Mouse (Mus musculus): ENCODE data around the gene Hoxc9. TPM values are rescaled to one million over a fixed set of nuclear protein-coding genes. Genes with fewer than 3 reads are reported as not detected.

Gene Hoxc9
- polyA plus RNA-seq, 1 experiment from 2014 or later, result 7.4 TPM

DNA sequence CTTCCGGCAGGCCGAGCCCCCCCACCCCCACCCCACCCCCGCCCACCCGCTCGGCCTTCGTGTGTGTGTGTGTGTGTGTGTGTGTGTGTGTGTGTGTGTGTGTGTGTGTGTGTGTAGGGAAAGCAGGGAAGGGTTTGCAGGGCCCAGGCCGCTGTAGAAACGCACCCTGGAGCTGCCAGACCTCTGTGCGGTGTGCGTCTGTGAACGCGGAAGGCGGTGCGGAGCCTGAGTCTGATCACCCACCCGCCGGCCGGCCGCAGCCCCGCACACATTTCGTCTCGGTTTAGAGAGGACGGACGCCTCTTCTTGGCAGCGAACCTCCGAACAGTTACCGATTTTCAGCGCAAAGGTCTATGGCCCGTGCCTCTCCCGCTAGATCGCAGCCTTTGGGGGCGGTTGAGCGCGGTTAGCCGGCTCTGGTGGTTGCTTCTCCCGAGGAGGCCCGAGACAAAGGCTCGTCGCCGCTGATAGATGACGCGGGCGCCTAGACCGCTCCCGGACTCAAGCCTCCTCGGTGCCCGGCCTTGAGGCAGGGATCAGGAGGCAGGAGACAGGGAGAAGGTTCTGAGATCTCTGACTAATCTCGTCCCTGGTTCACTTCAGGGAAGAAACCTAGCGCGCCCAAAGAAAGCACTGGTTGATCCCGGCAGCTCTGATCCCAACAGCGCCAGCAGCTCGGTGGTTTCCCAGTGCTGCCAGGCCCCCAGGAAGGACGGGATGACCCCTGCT lies 33.3 kb upstream of the Hoxc9 start:
- H3K9me3 ChIP-seq (ENCODE audit: low read length), result no peaks in the 10 kb centered on the region
- peaks cover 97% of the 10 kb centered on the region for H3K27me3 ChIP-seq (ENCODE audit: insufficient read depth, low read length)
- peak overlapping the region; percentile 41 for H3K4me3 ChIP-seq (ENCODE audit: low read length)
- H3K27ac ChIP-seq (ENCODE audit: low read length), result no peak overlapping the region
- H3K4me2 ChIP-seq (replicated peaks; ENCODE audit: low read depth, low read length), result peak overlapping the region; percentile 60
- peaks cover 15% of the 10 kb centered on the region for H3K4me1 ChIP-seq (ENCODE audit: insufficient read depth, low read length)
- H3K36me3 ChIP-seq (ENCODE audit: insufficient read depth, low read length), result no peaks in the 10 kb centered on the region
- peak; percentile 71; the same call in 1 of the 2 replicates for ATAC-seq (ENCODE audit: low FRiP score, low TSS enrichment)
- under 1% methylated on average over 49 of the region's 53 CpGs for WGBS
- H3K9ac ChIP-seq (replicated peaks; ENCODE audit: low read length), result peak overlapping the region; percentile 63

DNA sequence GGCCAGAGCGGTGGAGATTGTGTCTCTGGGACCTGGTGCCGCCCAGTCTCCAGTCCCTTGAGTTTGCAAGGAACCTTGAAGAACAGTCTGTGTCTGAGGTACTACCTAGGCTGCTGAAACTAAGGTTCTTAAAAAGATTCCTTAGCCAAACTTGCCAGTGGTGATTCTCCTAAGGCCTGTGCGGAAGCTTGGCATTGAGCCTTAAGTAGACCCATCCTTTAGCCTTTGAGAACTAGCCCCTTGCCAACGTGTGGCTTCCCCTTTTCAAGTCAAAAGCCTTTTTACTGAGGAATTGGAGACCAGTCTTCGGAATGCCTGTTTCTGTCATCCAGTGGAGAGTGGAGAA lies 32.8 kb upstream of the Hoxc9 start:
- Histone ChIP-seq H3K4me2 (replicated peaks; ENCODE audit: low read depth, low read length) (peak overlapping the region; percentile 60), H3K4me3 (ENCODE audit: low read length) (peak overlapping the region; percentile 41), H3K27me3 (ENCODE audit: insufficient read depth, low read length) (peaks cover 97% of the 10 kb centered on the region), H3K4me1 (ENCODE audit: insufficient read depth, low read length) (peaks cover 15% of the 10 kb centered on the region), H3K36me3 (ENCODE audit: insufficient read depth, low read length) (no peaks in the 10 kb centered on the region), H3K27ac (ENCODE audit: low read length) (no peak overlapping the region), H3K9me3 (ENCODE audit: low read length) (no peaks in the 10 kb centered on the region), H3K9ac (replicated peaks; ENCODE audit: low read length) (no peak overlapping the region)
- no peak for ATAC-seq (ENCODE audit: low FRiP score, low TSS enrichment)
- WGBS, result 13% methylated on average over 5 of the region's 5 CpGs

DNA sequence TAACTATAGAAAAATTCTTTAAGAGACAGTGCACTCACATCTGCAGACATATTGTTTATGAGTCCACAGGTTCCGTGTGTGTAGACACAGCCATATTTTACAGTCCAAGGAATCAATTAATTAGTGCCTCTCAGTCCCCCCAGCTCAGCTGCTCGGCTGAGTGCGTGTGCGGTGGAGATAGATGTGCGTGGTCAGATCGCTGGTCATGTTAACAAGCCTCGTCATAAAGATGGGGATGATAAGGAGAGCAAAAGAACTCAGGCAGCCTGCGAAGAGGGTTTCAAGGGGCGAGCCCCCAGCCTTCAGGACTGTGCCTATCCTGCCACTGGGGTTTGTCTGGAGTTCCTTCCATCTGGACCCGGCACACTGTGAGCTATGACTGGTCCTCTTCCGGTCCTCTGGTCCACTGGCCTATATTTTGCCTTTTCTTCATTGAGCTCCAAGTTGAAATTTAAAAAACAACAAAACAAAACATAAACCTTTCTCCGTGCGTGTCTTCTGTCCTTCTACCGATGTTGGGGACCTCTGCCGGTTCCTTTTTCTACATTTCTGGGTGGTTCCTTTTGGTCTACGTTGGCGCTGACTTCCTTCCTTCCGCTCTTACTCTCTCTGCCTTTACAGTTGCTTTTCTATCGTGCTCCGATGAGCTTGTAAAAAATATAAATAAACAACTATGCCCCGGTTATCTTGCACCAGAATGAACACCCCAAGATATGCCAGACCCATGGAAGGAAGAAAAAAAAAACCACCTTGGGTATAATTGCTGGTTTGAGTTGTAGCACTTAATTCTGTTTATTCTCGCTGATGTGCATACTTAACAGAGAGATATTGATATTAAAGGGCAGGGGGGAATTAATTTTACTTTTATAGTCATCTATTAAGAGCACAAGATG lies 30.8 kb upstream of the Hoxc9 start:
- Histone ChIP-seq H3K4me2 (replicated peaks; ENCODE audit: low read depth, low read length) (no peak overlapping the region), H3K4me3 (ENCODE audit: low read length) (no peak overlapping the region), H3K27me3 (ENCODE audit: insufficient read depth, low read length) (peaks cover 97% of the 10 kb centered on the region), H3K27ac (ENCODE audit: low read length) (no peak overlapping the region), H3K9me3 (ENCODE audit: low read length) (no peaks in the 10 kb centered on the region), H3K9ac (replicated peaks; ENCODE audit: low read length) (no peak overlapping the region), H3K4me1 (ENCODE audit: insufficient read depth, low read length) (peaks cover 6% of the 10 kb centered on the region; the same call in 1 of the 2 replicates), H3K36me3 (ENCODE audit: insufficient read depth, low read length) (no peaks in the 10 kb centered on the region)
- 16% methylated on average over 22 of the region's 22 CpGs for WGBS
- no peak for ATAC-seq (ENCODE audit: low FRiP score, low TSS enrichment)

DNA sequence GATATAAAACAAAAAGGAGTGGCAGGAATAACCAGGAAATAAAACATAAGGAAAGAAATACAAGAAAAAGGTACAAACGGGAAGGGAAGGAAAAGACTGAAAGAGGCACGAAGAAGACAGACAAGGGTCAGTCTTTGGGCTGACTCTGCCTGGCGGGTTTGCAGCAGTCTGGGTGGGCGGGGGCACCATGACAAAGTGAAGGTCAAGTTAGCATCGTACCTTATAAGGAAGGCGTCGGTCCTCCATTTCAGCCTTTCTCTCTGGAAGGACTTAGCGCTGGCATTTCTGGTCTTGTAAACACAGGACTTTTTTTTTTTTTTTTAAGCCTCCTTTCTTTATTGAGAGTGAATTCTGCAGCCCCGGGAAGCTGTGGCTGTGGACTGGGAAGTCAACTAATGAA lies 29.0 kb upstream of the Hoxc9 start:
- no peak overlapping the region for H3K4me3 ChIP-seq (ENCODE audit: low read length)
- H3K27ac ChIP-seq (ENCODE audit: low read length), result no peak overlapping the region
- no peak for ATAC-seq (ENCODE audit: low FRiP score, low TSS enrichment)
- no peaks in the 10 kb centered on the region for H3K9me3 ChIP-seq (ENCODE audit: low read length)
- H3K27me3 ChIP-seq (ENCODE audit: insufficient read depth, low read length), result peaks cover 97% of the 10 kb centered on the region
- peaks cover 6% of the 10 kb centered on the region; the same call in 1 of the 2 replicates for H3K4me1 ChIP-seq (ENCODE audit: insufficient read depth, low read length)
- no peak overlapping the region for H3K9ac ChIP-seq (replicated peaks; ENCODE audit: low read length)
- WGBS, result 6% methylated on average over 9 of the region's 9 CpGs
- no peak overlapping the region for H3K4me2 ChIP-seq (replicated peaks; ENCODE audit: low read depth, low read length)
- H3K36me3 ChIP-seq (ENCODE audit: insufficient read depth, low read length), result no peaks in the 10 kb centered on the region

DNA sequence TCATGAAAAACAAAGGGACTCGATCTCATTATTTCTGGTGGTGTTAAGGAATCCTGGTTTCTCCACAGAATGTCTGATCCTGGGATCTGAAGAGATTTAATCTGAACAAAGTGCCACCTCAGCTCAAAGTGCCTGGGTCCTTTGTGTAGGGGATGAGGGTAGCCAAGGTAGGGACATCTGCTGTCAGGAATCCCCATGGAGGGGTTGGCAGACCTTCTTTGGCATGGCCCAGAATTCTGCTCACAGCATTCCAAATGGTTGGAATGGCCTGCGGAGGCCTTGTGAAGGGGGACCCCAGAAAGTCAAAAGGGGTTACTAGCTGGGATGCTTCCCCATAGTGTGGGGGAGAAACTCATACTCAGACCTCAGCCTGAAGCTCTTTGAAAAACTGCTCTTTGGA lies 27.4 kb upstream of the Hoxc9 start:
- Histone ChIP-seq H3K27ac (ENCODE audit: low read length) (no peak overlapping the region), H3K36me3 (ENCODE audit: insufficient read depth, low read length) (no peaks in the 10 kb centered on the region), H3K4me3 (ENCODE audit: low read length) (no peak overlapping the region), H3K4me1 (ENCODE audit: insufficient read depth, low read length) (no peaks in the 10 kb centered on the region), H3K9me3 (ENCODE audit: low read length) (no peaks in the 10 kb centered on the region), H3K9ac (replicated peaks; ENCODE audit: low read length) (no peak overlapping the region), H3K27me3 (ENCODE audit: insufficient read depth, low read length) (peaks cover 96% of the 10 kb centered on the region), H3K4me2 (replicated peaks; ENCODE audit: low read depth, low read length) (no peak overlapping the region)
- 31% methylated on average over 2 of the region's 2 CpGs for WGBS
- no peak for ATAC-seq (ENCODE audit: low FRiP score, low TSS enrichment)

DNA sequence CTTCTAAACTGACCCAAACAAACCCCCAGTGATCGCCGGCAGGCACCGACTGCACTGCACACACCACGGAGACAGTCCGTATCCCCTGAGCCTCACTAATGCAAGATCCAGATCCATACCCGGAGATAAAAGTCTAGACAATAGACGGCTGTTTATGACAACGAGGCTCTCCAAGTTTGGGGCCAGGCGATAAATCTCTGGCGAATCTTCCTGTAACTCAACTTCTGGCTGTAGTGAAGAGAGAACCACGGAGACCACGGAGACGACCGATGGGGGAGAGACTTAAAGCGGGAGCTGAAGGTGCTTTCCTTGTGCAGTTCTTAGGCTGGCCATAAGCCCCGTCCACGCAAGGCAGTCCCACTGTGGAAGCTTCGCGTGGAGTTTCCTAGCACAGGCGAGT lies 26.5 kb upstream of the Hoxc9 start:
- Histone ChIP-seq H3K36me3 (ENCODE audit: insufficient read depth, low read length) (no peaks in the 10 kb centered on the region), H3K9ac (replicated peaks; ENCODE audit: low read length) (no peak overlapping the region), H3K4me3 (ENCODE audit: low read length) (no peak overlapping the region), H3K4me2 (replicated peaks; ENCODE audit: low read depth, low read length) (no peak overlapping the region), H3K27ac (ENCODE audit: low read length) (no peak overlapping the region), H3K9me3 (ENCODE audit: low read length) (no peaks in the 10 kb centered on the region), H3K4me1 (ENCODE audit: insufficient read depth, low read length) (no peaks in the 10 kb centered on the region), H3K27me3 (ENCODE audit: insufficient read depth, low read length) (peaks cover 95% of the 10 kb centered on the region)
- WGBS, result 6% methylated on average over 20 of the region's 20 CpGs
- ATAC-seq (ENCODE audit: low FRiP score, low TSS enrichment), result no peak

DNA sequence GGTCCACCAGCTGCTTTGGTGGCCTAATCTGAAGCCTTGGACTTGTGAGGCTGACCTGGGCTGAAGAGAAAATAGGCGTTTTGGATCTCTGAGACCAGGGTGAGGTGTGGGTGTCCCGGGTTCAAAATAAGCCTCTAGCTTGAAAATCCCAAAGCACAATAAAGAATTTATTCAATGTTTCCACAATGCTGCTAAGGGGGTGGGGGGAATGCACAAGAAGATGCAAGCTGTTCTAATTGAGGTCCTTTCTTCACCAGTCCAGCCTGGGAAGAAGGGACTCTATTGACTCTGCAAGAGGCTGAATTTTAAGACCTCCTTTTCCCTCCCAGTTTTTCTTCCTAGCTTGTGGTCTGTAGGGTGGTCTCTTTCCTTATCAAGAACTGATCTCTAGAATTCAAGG lies 25.4 kb upstream of the Hoxc9 start:
- H3K4me1 ChIP-seq (ENCODE audit: insufficient read depth, low read length), result 0 out of 2 replicates have a peak, but pooled peaks cover 4% of the 10 kb centered on the region
- ATAC-seq (ENCODE audit: low FRiP score, low TSS enrichment), result no peak
- H3K27ac ChIP-seq (ENCODE audit: low read length), result no peak overlapping the region
- no peaks in the 10 kb centered on the region for H3K36me3 ChIP-seq (ENCODE audit: insufficient read depth, low read length)
- H3K9me3 ChIP-seq (ENCODE audit: low read length), result no peaks in the 10 kb centered on the region
- H3K4me3 ChIP-seq (ENCODE audit: low read length), result no peak overlapping the region
- no peak overlapping the region for H3K4me2 ChIP-seq (replicated peaks; ENCODE audit: low read depth, low read length)
- H3K27me3 ChIP-seq (ENCODE audit: insufficient read depth, low read length), result peaks cover 84% of the 10 kb centered on the region
- no peak overlapping the region for H3K9ac ChIP-seq (replicated peaks; ENCODE audit: low read length)
- WGBS, result 26% methylated on average over 2 of the region's 2 CpGs

- Histone ChIP-seq H3K27ac (ENCODE audit: low read length) (no peak overlapping the region), H3K9me3 (ENCODE audit: low read length) (no peaks in the 10 kb centered on the region), H3K27me3 (ENCODE audit: insufficient read depth, low read length) (peaks cover 73% of the 10 kb centered on the region), H3K4me3 (ENCODE audit: low read length) (0 out of 2 replicates have a peak overlapping the region, but pooled peaks have one; percentile 14), H3K36me3 (ENCODE audit: insufficient read depth, low read length) (no peaks in the 10 kb centered on the region), H3K9ac (replicated peaks; ENCODE audit: low read length) (no peak overlapping the region), H3K4me2 (replicated peaks; ENCODE audit: low read depth, low read length) (peak overlapping the region; percentile 83), H3K4me1 (ENCODE audit: insufficient read depth, low read length) (peaks cover 30% of the 10 kb centered on the region)
- WGBS, result 35% methylated on average over 6 of the region's 6 CpGs
- ATAC-seq (ENCODE audit: low FRiP score, low TSS enrichment), result no peak
These were observed 22.7 kb upstream of the Hoxc9 start for GRCm38 (mm10) chr15:102953561-102953960.

DNA sequence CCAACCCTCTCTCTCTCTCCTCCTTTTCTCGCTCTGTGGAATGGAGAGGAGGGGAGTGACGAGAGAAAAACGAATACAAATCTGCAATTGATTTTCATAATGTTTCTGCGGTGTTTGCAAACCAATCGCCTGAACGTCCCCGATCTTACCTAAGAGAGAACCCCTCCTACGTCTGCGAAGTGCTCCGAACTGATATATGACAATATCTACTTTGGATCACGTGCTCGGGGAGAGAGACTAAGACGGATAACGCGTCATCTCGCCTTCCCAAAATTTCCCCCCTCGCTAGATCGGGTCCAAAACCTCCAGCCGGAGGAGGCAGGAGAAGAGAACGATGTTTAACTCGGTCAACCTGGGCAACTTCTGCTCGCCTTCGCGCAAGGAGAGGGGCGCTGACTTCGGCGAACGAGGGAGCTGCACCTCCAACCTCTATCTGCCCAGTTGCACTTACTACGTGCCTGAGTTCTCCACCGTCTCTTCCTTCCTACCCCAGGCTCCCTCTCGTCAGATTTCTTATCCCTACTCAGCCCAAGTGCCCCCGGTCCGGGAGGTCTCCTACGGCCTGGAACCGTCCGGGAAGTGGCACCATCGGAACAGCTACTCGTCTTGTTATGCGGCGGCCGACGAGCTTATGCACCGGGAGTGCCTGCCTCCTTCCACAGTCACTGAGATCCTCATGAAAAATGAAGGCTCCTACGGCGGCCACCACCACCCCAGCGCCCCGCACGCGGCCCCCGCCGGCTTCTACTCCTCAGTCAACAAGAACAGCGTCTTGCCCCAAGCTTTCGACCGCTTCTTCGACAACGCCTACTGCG lies 21.8 kb upstream of the Hoxc9 start, which contains the start of gene Hoxc11:
TSS of gene Hoxc11 (plus strand) at position 236 of the 815 bp plus-strand sequence.
- Histone ChIP-seq H3K27ac (ENCODE audit: low read length) (peak within 1 kb of the TSS; percentile 91), H3K4me2 (replicated peaks; ENCODE audit: low read depth, low read length) (peak within 1 kb of the TSS; percentile 83), H3K9ac (replicated peaks; ENCODE audit: low read length) (peak within 1 kb of the TSS; percentile 88), H3K4me3 (ENCODE audit: low read length) (peak within 1 kb of the TSS; percentile 62), H3K27me3 (ENCODE audit: insufficient read depth, low read length) (peaks cover 65% of the 10 kb centered on the region), H3K36me3 (ENCODE audit: insufficient read depth, low read length) (no peaks in the 10 kb centered on the region), H3K4me1 (ENCODE audit: insufficient read depth, low read length) (peaks cover 33% of the 10 kb centered on the region), H3K9me3 (ENCODE audit: low read length) (no peaks in the 10 kb centered on the region)
- under 1% methylated on average over 57 of the region's 57 CpGs for WGBS
- peak; percentile 25; the same call in 1 of the 2 replicates for ATAC-seq (ENCODE audit: low FRiP score, low TSS enrichment)
